Mouse (Mus musculus): ENCODE measurements at regions not wholly inside any gene's neighbourhood (a gene's known extent, or its start where the extent isn't known, plus 50 kb on each side); places are given as distances from the start of the nearest gene placed in this dataset.

- no peak for DNase-seq (ENCODE audit: low spot score in 2 of 2)
Observed at GRCm38 (mm10) chr10:119054191-119055175, 184.5 kb upstream of the Dyrk2 start.

GRCm38 (mm10) chr10:119052441-119053041, 182.5 kb upstream of the Dyrk2 start:
- no peak for DNase-seq (ENCODE audit: low spot score in 2 of 2)

- no peak for DNase-seq (ENCODE audit: low spot score in 2 of 2)
Observed at GRCm38 (mm10) chr10:119051598-119051997, 181.6 kb upstream of the Dyrk2 start.

- DNase-seq (ENCODE audit: low spot score in 2 of 2): no peak
Observed at GRCm38 (mm10) chr10:119050017-119050685, 180.1 kb upstream of the Dyrk2 start.

GRCm38 (mm10) chr10:119048643-119049420, 178.8 kb upstream of the Dyrk2 start:
- no peak for DNase-seq (ENCODE audit: low spot score in 2 of 2)

- DNase-seq (ENCODE audit: low spot score in 2 of 2): no peak
Observed at GRCm38 (mm10) chr10:119045059-119045458, 175.1 kb upstream of the Dyrk2 start.

GRCm38 (mm10) chr10:119043069-119043468, 173.1 kb upstream of the Dyrk2 start:
- no peak for DNase-seq (ENCODE audit: low spot score in 2 of 2)

GRCm38 (mm10) chr10:119040205-119040604, 170.2 kb upstream of the Dyrk2 start:
- no peak for DNase-seq (ENCODE audit: low spot score in 2 of 2)

GRCm38 (mm10) chr10:119039732-119040131, 169.7 kb upstream of the Dyrk2 start:
- DNase-seq (ENCODE audit: low spot score in 2 of 2): no peak

- DNase-seq (ENCODE audit: low spot score in 2 of 2): no peak
Observed at GRCm38 (mm10) chr10:119038991-119039390, 169.0 kb upstream of the Dyrk2 start.

- no peak for DNase-seq (ENCODE audit: low spot score in 2 of 2)
Observed at GRCm38 (mm10) chr10:119037781-119038180, 167.8 kb upstream of the Dyrk2 start.

- DNase-seq (ENCODE audit: low spot score in 2 of 2): no peak
Observed at GRCm38 (mm10) chr10:119035863-119036262, 165.9 kb upstream of the Dyrk2 start.

GRCm38 (mm10) chr10:119034396-119034795, 164.4 kb upstream of the Dyrk2 start:
- no peak for DNase-seq (ENCODE audit: low spot score in 2 of 2)

- DNase-seq (ENCODE audit: low spot score in 2 of 2): peak; percentile 46 to 73
Observed at GRCm38 (mm10) chr10:119031282-119032275, 161.6 kb upstream of the Dyrk2 start.

- no peak for DNase-seq (ENCODE audit: low spot score in 2 of 2)
Observed at GRCm38 (mm10) chr10:119028480-119029137, 158.6 kb upstream of the Dyrk2 start.

- DNase-seq (ENCODE audit: low spot score in 2 of 2): peak in 1 of 2 experiments; percentile 50
Observed at GRCm38 (mm10) chr10:119027241-119027901, 157.4 kb upstream of the Dyrk2 start.

- DNase-seq (ENCODE audit: low spot score in 2 of 2): peak; percentile 31 to 66
Observed at GRCm38 (mm10) chr10:119026291-119026690, 156.3 kb upstream of the Dyrk2 start.

GRCm38 (mm10) chr10:119024425-119024824, 154.4 kb upstream of the Dyrk2 start:
- no peak for DNase-seq (ENCODE audit: low spot score in 2 of 2)

GRCm38 (mm10) chr10:119019082-119019481, 149.1 kb upstream of the Dyrk2 start:
- no peak for DNase-seq (ENCODE audit: low spot score in 2 of 2)

Data from right cerebral cortex, postnatal 36 days (tissue).